Mouse (Mus musculus) kidney, embryonic 16.5 days (tissue): Measurements from ENCODE around the gene Gm42742. TPM values are rescaled to one million over a fixed set of nuclear protein-coding genes. Genes with fewer than 3 reads are reported as not detected.
A peak's percentile ranks its signal among the peaks of the same experiment; 100 is the strongest.

Source experiments
- ATAC-seq: fragments of 200-750 bp; cut with Nextera tagmentation; 2 replicates; pipeline ENCODE4 v1.8.0; 2017; ENCODE audit warnings: moderate TSS enrichment; ENCODE audit not compliant: low FRiP score, low TSS enrichment
- H3K27ac ChIP-seq: fragments of 300-500 bp; sonication (generic); 2 replicates; pipeline ENCODE4 v1.5.1; 2014; ENCODE audit warnings: low read length
- H3K27me3 ChIP-seq: fragments of 300-500 bp; sonication (generic); 2 replicates; pipeline ENCODE4 v1.6.1; 2014; ENCODE audit warnings: low read length, control low read depth, mixed read lengths; ENCODE audit not compliant: insufficient read depth
- H3K36me3 ChIP-seq: fragments of 300-500 bp; sonication (generic); 2 replicates; pipeline ENCODE4 v1.6.1; 2014; ENCODE audit warnings: low read length, control low read depth, mixed read lengths; ENCODE audit not compliant: insufficient read depth
- H3K4me1 ChIP-seq: fragments of 300-500 bp; sonication (generic); 2 replicates; pipeline ENCODE4 v1.6.1; 2014; ENCODE audit warnings: low read length, control low read depth, mixed read lengths; ENCODE audit not compliant: insufficient read depth
- H3K4me2 ChIP-seq: fragments of 300-500 bp; sonication (generic); replicated peaks from 2 replicates; pipeline ENCODE4 v1.6.1; 2014; ENCODE audit warnings: low read depth, low read length
- H3K4me3 ChIP-seq: fragments of 300-500 bp; sonication (generic); 2 replicates; pipeline ENCODE4 v1.5.1; 2014; ENCODE audit warnings: mild to moderate bottlenecking, low read length
- H3K9ac ChIP-seq: fragments of 300-500 bp; sonication (generic); replicated peaks from 2 replicates; pipeline ENCODE4 v1.6.1; 2014; ENCODE audit warnings: low read length
- H3K9me3 ChIP-seq: fragments of 300-500 bp; sonication (generic); 2 replicates; pipeline ENCODE4 v1.6.1; 2016; ENCODE audit warnings: low read length, control low read depth
- WGBS: fragments of 180-500 bp; shearing (Covaris S2); extraction: QIAGEN DNeasy Blood & Tissue Kit; methylation state at CpG from one replicate; pipeline ENCODE4 v1.1.7; 2014; 5-methylcytosine and 5-hydroxymethylcytosine counted together
- polyA plus RNA-seq: library from polyadenylated mRNA; unstranded; fragments of >200 nt; fragmentation: Nextera tagmentation; extraction: Ambion mirVana; gene quantifications from 2 replicates; pipeline ENCODE4 v1.2.1, GENCODE M21; 2015

Gene Gm42742
- 34.7 and 51.6 TPM in 2 replicates for polyA plus RNA-seq

DNA sequence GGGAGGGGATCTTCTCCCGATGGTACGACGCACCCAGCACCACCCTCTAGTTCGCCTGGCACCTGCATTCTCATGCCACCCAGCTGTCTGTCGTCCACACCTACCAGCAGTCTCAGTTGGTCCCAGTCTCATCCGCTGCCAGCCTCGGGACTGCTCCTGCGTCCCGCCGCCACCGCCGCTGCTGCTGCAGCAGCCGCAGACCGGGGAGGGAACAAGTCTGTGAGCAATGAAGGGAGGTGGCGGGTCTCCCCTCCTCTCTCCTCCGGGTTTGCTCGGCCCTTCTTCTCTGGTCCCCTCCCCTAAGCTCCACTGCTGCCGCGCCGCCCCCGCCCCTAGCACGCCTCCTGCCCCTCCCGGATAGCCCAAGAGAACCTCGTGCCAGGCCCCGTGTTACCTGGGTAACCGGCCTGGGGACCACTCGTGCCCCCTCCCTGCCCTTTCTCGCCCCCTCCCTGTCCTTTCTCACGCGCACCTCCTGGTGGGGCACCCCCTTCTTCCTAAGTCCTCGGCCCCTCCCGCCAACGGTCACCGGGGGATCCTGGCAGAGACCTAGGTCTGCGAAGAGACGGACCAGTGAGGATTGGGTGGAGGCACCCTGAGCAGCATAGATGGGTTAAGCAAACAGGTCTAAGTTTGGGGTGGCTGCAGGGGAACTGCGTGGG, at the start of gene Gm42742, which contains the start of gene Prrt2:
Gene Gm42742, minus strand, starts transcription at position 197 of the 662 bp plus-strand sequence.
Gene Prrt2, minus strand, starts transcription at position 311 of the 662 bp plus-strand sequence.
- peak; percentile 12; the same call in 1 of the 2 replicates for ATAC-seq
- H3K9me3 ChIP-seq: no peaks in the 10 kb centered on the region
- H3K4me2 ChIP-seq: peak within 1 kb of the TSS; percentile 63
- peak within 1 kb of the TSS; percentile 58 for H3K27ac ChIP-seq
- H3K9ac ChIP-seq: peak within 1 kb of the TSS; percentile 64
- peaks cover 29% of the 10 kb centered on the region for H3K36me3 ChIP-seq
- 1% methylated on average over 30 of the region's 37 CpGs for WGBS
- H3K4me3 ChIP-seq: peak within 1 kb of the TSS; percentile 48
- H3K4me1 ChIP-seq: peaks cover 72% of the 10 kb centered on the region
- no peaks in the 10 kb centered on the region for H3K27me3 ChIP-seq

DNA sequence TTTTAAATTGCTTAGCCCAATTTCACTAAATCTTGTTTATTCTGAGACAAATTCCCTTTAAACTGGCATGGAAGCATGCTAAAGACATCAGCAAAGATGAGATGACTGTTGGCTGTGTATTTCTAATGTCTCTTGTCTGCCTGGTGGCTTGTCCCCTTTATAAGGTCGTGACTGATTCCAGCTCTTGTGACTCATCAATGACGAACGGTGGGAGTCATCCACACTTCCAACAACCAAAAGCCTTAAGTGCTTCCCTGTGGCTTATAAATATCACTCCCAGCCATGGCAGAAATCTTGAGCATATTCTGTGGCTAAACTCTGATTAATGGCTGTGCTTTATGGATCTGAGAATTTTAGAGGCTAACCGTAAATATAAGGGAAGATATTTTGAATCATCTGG, 45.4 kb upstream of the Gm42742 start:
- Histone ChIP-seq H3K36me3 (no peaks in the 10 kb centered on the region), H3K4me1 (peaks cover 8% of the 10 kb centered on the region; the same call in 1 of the 2 replicates), H3K4me3 (no peak overlapping the region), H3K27me3 (no peaks in the 10 kb centered on the region), H3K4me2 (no peak overlapping the region), H3K9me3 (no peaks in the 10 kb centered on the region), H3K27ac (no peak overlapping the region), H3K9ac (no peak overlapping the region)
- WGBS: 71% methylated on average over 4 of the region's 4 CpGs
- no peak for ATAC-seq

DNA sequence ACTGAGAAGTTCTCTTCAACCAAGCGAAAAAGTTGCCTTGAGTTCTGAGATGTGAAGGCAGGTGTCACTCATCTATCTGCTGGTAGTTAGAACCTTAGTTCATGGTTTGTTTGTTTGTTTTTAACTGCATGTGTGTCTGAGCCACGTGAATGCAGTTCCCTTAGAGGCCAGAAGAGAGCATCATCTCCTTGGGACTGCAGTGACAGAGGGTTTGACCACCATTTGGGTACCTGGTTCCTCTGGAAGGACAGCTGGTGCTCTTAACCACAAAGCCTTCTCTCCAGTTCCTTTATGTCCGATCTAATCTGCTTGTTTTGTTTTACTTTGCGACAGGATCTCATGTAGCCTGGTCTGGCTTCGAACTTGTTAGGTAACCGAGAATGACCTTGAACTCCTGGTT, 44.6 kb upstream of the Gm42742 start:
- Histone ChIP-seq H3K4me2 (no peak overlapping the region), H3K4me1 (peaks cover 8% of the 10 kb centered on the region; the same call in 1 of the 2 replicates)
- WGBS: 85% methylated on average over 6 of the region's 6 CpGs

DNA sequence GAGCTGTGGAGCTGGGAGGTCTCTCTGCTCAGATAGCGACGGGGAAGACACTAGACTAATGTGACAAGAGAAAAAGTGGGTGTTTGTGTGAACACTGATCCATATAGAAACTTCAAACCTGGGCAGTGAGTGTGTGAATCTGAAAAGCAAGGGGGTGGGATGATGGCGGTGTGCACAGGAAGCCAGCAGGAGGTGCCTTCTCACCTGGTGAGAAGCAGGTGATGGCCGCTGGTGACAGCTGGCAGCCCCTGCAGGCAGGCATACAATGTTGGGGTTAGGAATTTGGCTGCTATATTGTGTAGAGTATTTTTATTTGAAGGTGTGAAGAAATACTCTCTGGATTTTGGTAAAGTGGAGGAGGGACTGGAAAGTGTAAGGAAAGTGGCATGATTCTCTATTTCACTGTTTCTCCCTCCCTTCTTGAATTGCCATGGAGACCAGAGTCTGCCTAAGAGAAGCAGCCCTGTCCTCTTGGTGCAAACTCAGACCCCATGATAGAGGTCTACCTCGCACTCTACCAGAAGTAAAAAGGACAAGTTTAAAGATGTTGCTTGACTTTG, 34.2 kb upstream of the Gm42742 start:
- Histone ChIP-seq H3K4me2 (no peak overlapping the region), H3K4me1 (no peaks in the 10 kb centered on the region), H3K4me3 (no peak overlapping the region), H3K27ac (no peak overlapping the region), H3K27me3 (no peaks in the 10 kb centered on the region), H3K36me3 (no peaks in the 10 kb centered on the region), H3K9ac (no peak overlapping the region), H3K9me3 (no peaks in the 10 kb centered on the region)
- ATAC-seq: no peak
- 73% methylated on average over 5 of the region's 5 CpGs for WGBS

More for the DNA sequence above, 44.6 kb upstream of the Gm42742 start:
- Histone ChIP-seq H3K36me3 (no peaks in the 10 kb centered on the region), H3K27me3 (no peaks in the 10 kb centered on the region), H3K27ac (no peak overlapping the region), H3K9ac (no peak overlapping the region), H3K9me3 (no peaks in the 10 kb centered on the region), H3K4me3 (no peak overlapping the region)
- ATAC-seq: no peak

DNA sequence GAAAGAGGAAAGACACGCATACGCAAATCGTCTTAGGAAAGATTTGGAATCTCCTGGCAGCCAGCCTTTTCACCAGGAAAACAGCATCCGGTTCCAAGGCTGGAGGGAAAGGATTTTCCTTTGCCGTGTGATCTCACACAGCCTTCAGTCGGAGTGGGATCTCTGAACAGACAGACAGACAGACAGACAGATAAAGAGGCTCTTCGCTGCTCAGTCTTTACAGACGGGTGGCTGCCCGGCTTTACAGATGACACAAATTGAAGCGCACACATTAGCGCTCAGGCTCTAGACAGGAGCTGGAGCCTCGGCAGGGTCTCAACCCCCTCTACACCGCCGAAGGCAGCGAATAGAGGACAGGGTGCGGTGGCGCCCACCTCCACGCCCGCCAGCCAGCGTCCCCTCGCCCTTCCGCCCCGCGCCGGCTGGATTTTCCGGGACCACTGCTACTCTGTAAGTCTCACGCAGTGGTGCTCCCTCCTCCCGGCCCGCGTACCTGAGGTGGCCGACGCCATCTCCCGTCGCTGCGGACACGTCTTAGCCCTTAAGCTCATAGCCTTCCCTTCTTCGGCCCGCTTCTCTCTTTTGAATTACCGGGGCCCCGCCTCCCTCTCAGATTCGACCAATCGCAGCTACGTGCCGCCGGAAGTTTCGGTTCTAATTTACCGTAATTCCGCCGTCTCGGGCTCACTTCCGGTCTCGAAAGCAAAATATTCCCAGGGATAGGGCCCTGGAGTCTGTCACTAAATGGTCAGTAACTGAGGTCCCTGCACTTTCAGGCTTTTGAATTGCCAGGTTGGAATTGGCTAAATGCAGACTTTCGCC, 21.2 kb upstream of the Gm42742 start, which contains the start of gene Kif22:
Gene Kif22, minus strand, starts transcription at position 621 of the 822 bp plus-strand sequence.
- Histone ChIP-seq H3K4me2 (peak within 1 kb of the TSS; percentile 78), H3K4me3 (peak within 1 kb of the TSS; percentile 91), H3K9me3 (no peaks in the 10 kb centered on the region), H3K36me3 (peaks cover 14% of the 10 kb centered on the region), H3K9ac (peak within 1 kb of the TSS; percentile 89), H3K4me1 (peaks cover 19% of the 10 kb centered on the region), H3K27me3 (no peaks in the 10 kb centered on the region), H3K27ac (peak within 1 kb of the TSS; percentile 80)
- peak; percentile 91 for ATAC-seq
- WGBS: under 1% methylated on average over 53 of the region's 53 CpGs

DNA sequence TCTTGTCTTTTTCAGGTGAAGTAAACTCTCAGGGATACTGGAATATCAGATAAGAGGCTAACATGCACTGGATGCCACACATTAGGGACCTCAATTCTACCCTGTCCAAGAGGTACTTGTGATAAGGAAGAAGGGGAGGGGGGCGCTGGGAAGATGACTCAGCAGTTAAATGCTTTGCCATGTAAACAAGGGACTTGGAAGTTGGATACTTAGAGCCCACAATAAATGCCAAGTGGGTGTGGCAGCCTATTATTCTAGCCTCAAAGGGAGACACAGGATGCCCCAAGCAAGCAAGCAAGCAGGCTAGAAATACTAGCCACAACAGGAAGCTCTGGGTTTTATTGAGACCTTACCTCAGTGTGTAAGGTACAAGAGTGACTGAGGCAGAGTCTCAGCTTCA, 10.3 kb upstream of the Gm42742 start:
- H3K36me3 ChIP-seq: peaks cover 58% of the 10 kb centered on the region
- WGBS: 84% methylated on average over 1 of the region's 1 CpGs
- no peak overlapping the region for H3K4me2 ChIP-seq

DNA sequence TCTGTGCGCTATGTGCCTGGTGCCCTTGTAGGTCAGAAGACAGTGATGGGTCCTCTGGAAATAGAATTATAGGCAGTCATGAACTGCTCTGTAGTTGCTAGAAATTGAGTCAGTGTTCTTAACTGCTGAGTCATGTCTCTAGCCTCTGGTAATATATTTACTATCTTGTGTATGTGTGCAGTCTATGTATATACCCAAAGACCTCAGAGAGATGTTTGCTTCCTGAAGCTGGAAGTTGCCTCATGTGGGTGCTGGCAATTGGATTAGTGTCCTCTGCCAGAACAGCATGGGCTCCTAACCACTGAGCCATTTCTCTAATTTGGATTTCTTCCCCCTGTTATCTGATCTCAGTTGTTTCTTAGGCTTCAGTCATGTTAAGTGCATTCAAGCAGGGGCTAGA, 9.3 kb upstream of the Gm42742 start:
- Histone ChIP-seq H3K4me3 (no peak overlapping the region), H3K4me1 (peaks cover 10% of the 10 kb centered on the region), H3K27me3 (no peaks in the 10 kb centered on the region), H3K4me2 (no peak overlapping the region), H3K9ac (no peak overlapping the region), H3K36me3 (peaks cover 51% of the 10 kb centered on the region), H3K27ac (no peak overlapping the region), H3K9me3 (no peaks in the 10 kb centered on the region)
- WGBS: 98% methylated on average over 1 of the region's 1 CpGs
- no peak for ATAC-seq

More for the DNA sequence above, 10.3 kb upstream of the Gm42742 start:
- Histone ChIP-seq H3K4me1 (peaks cover 10% of the 10 kb centered on the region), H3K4me3 (no peak overlapping the region), H3K27ac (no peak overlapping the region), H3K27me3 (no peaks in the 10 kb centered on the region), H3K9me3 (no peaks in the 10 kb centered on the region), H3K9ac (no peak overlapping the region)
- ATAC-seq: no peak

DNA sequence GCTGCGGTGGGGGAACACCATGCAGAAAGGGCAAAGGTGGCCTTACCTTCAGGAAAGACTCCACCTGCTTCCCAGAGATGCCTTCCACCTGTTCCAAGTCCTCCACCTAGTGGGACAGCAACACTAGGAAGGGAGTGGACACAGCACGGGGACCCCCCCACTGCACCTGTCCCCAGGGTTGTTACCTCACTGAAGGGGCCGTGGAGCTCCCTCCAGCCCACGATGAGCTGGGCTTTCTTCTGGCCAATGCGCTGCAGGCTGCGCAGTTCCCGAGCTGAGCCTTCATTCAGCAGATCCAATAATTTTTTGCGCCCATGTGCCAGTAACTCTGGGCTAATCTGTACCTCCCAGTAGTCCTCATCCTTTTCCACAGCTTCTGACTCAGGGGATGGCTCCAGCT, 7.0 kb upstream of the Gm42742 start:
- peak overlapping the region; percentile 95 for H3K4me3 ChIP-seq
- peak overlapping the region; percentile 87 for H3K4me2 ChIP-seq
- H3K27me3 ChIP-seq: no peaks in the 10 kb centered on the region
- peak overlapping the region; percentile 99 for H3K27ac ChIP-seq
- 58% methylated on average over 8 of the region's 8 CpGs for WGBS
- peaks cover 58% of the 10 kb centered on the region for H3K36me3 ChIP-seq
- H3K9ac ChIP-seq: peak overlapping the region; percentile 97
- peaks cover 30% of the 10 kb centered on the region for H3K4me1 ChIP-seq
- ATAC-seq: no peak; the same call in 1 of the 2 replicates
- H3K9me3 ChIP-seq: no peaks in the 10 kb centered on the region

DNA sequence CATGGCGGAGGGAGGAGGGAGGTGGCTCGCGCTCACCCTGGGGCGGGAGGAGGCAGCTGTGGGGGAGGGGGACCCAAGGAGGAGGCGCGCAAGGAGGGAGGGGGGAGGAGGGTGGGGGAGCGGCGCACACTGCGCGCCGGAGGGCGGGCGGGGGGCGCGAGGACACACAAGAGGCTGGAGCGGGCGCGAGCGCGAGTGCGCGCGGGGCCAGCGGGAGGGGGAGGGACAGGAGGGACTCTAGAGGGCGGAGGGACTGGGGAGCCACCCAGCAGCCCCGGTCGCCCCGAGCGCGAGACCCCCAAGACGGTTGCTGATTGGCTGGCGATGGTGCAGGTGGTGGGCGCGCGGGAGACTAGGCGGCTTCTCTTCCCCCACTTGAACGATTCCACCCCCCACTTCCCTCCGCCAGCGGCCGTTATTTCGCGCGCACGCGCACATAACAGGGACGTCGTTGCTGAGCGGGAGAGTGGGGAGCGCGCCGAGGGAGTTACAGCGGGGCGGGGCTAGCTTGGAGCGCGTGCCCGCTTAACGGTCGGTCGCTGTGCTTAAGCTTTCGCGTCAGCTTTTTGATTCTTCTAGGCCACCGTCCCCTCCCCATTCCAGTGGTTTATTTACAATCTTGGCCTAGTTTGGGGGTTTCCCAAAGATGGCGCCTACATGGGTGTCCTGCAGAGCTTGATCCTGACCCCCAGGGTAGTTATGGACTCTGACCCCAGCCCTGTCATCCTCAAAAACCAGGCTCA, 6.3 kb upstream of the Gm42742 start, which contains the start of gene Maz:
Gene Maz, minus strand, starts transcription at position 54 of the 743 bp plus-strand sequence.
- Histone ChIP-seq H3K9me3 (no peaks in the 10 kb centered on the region), H3K36me3 (peaks cover 58% of the 10 kb centered on the region)

More for the DNA sequence above, 6.3 kb upstream of the Gm42742 start, which contains the start of gene Maz:
- H3K27ac ChIP-seq: peak within 1 kb of the TSS; percentile 99
- H3K4me1 ChIP-seq: peaks cover 38% of the 10 kb centered on the region
- peak within 1 kb of the TSS; percentile 87 for H3K4me2 ChIP-seq
- peak; percentile 92 for ATAC-seq
- under 1% methylated on average over 38 of the region's 63 CpGs for WGBS
- peak within 1 kb of the TSS; percentile 97 for H3K9ac ChIP-seq
- peak within 1 kb of the TSS; percentile 95 for H3K4me3 ChIP-seq
- no peaks in the 10 kb centered on the region for H3K27me3 ChIP-seq
